Mouse (Mus musculus) heart, embryonic 13.5 days (tissue): ENCODE measurements at regions not wholly inside any gene's neighbourhood (a gene's known extent, or its start where the extent isn't known, plus 50 kb on each side); places are given as distances from the start of the nearest gene placed in this dataset.

ENCODE experiments used
- ATAC-seq: fragments of 200-750 bp; cut with Nextera tagmentation; 2 replicates; pipeline ENCODE4 v1.8.0; 2017; ENCODE audit warnings: moderate TSS enrichment; ENCODE audit not compliant: insufficient number of reproducible peaks, low FRiP score, low TSS enrichment; ENCODE audit errors: extremely low read depth
- H3K27ac ChIP-seq: fragments of 300-500 bp; sonication (generic); replicated peaks from 2 replicates; pipeline ENCODE4 v1.5.1; 2015; ENCODE audit warnings: moderate library complexity, mild to moderate bottlenecking, inconsistent platforms
- H3K27me3 ChIP-seq: fragments of 300-500 bp; sonication (generic); replicated peaks from 2 replicates; pipeline ENCODE4 v1.6.1; 2015; ENCODE audit warnings: mild to moderate bottlenecking, inconsistent platforms
- H3K36me3 ChIP-seq: fragments of 300-500 bp; sonication (generic); 2 replicates; pipeline ENCODE4 v1.6.1; 2015; ENCODE audit warnings: mild to moderate bottlenecking, inconsistent platforms
- H3K4me1 ChIP-seq: fragments of 300-500 bp; sonication (generic); 2 replicates; pipeline ENCODE4 v1.6.1; 2015; ENCODE audit warnings: inconsistent platforms
- H3K4me2 ChIP-seq: fragments of 300-500 bp; sonication (generic); 2 replicates; pipeline ENCODE4 v1.6.1; 2015; ENCODE audit warnings: inconsistent platforms, mild to moderate bottlenecking, moderate library complexity
- H3K4me3 ChIP-seq: fragments of 300-500 bp; sonication (generic); 2 replicates; pipeline ENCODE4 v1.5.1; 2015; ENCODE audit warnings: moderate library complexity, mild to moderate bottlenecking, inconsistent platforms
- H3K9ac ChIP-seq: fragments of 300-500 bp; sonication (generic); 2 replicates; pipeline ENCODE4 v1.6.1; 2015; ENCODE audit warnings: inconsistent platforms, mild to moderate bottlenecking, moderate library complexity
- H3K9me3 ChIP-seq: fragments of 300-500 bp; sonication (generic); 2 replicates; pipeline ENCODE4 v1.6.1; 2016; ENCODE audit warnings: inconsistent platforms
- WGBS: fragments of 180-500 bp; shearing (Covaris S2); methylation state at CpG from one replicate; pipeline ENCODE4 v1.1.7; 2015; ENCODE audit warnings: mixed read lengths; 5-methylcytosine and 5-hydroxymethylcytosine counted together

- Histone ChIP-seq H3K4me1 (peaks cover 10% of the 10 kb centered on the region), H3K9me3 (no peaks in the 10 kb centered on the region), H3K4me2 (no peak overlapping the region), H3K27ac (no peak overlapping the region), H3K27me3 (no peaks in the 10 kb centered on the region), H3K9ac (no peak overlapping the region), H3K36me3 (no peaks in the 10 kb centered on the region), H3K4me3 (no peak overlapping the region)
- no peak for ATAC-seq
- WGBS = 31% methylated on average over 2 of the region's 2 CpGs
These were observed 145.9 kb upstream of the Rarb start for GRCm38 (mm10) chr14:16964717-16965391.

GRCm38 (mm10) chr14:16962216-16962826, 143.4 kb upstream of the Rarb start:
- Histone ChIP-seq H3K9me3 (no peaks in the 10 kb centered on the region), H3K9ac (no peak overlapping the region), H3K4me1 (peaks cover 20% of the 10 kb centered on the region), H3K36me3 (no peaks in the 10 kb centered on the region), H3K27ac (no peak overlapping the region), H3K27me3 (no peaks in the 10 kb centered on the region), H3K4me3 (no peak overlapping the region), H3K4me2 (no peak overlapping the region)
- 80% methylated on average over 3 of the region's 3 CpGs for WGBS
- ATAC-seq = no peak

GRCm38 (mm10) chr14:16957802-16958201, 138.8 kb upstream of the Rarb start:
- Histone ChIP-seq H3K9ac (no peak overlapping the region), H3K4me3 (no peak overlapping the region), H3K36me3 (no peaks in the 10 kb centered on the region), H3K9me3 (no peaks in the 10 kb centered on the region), H3K27me3 (no peaks in the 10 kb centered on the region), H3K27ac (no peak overlapping the region), H3K4me1 (peaks cover 33% of the 10 kb centered on the region), H3K4me2 (no peak overlapping the region)
- no peak for ATAC-seq
- 31% methylated on average over 3 of the region's 3 CpGs for WGBS

GRCm38 (mm10) chr14:16954511-16955443, 135.8 kb upstream of the Rarb start:
- Histone ChIP-seq H3K9ac (no peak overlapping the region), H3K4me1 (peaks cover 22% of the 10 kb centered on the region), H3K4me3 (no peak overlapping the region), H3K36me3 (no peaks in the 10 kb centered on the region), H3K9me3 (no peaks in the 10 kb centered on the region), H3K4me2 (no peak overlapping the region), H3K27ac (no peak overlapping the region), H3K27me3 (no peaks in the 10 kb centered on the region)
- WGBS = 60% methylated on average over 6 of the region's 6 CpGs
- no peak for ATAC-seq

GRCm38 (mm10) chr14:16948736-16949135, 129.8 kb upstream of the Rarb start:
- H3K4me1 ChIP-seq = no peaks in the 10 kb centered on the region
- H3K9me3 ChIP-seq = no peaks in the 10 kb centered on the region

GRCm38 (mm10) chr14:16944441-16944840, 125.5 kb upstream of the Rarb start:
- Histone ChIP-seq H3K9me3 (no peaks in the 10 kb centered on the region), H3K4me2 (no peak overlapping the region), H3K27me3 (no peaks in the 10 kb centered on the region), H3K4me3 (no peak overlapping the region), H3K9ac (no peak overlapping the region), H3K4me1 (no peaks in the 10 kb centered on the region), H3K27ac (no peak overlapping the region), H3K36me3 (no peaks in the 10 kb centered on the region)
- ATAC-seq = no peak
- WGBS = 59% methylated on average over 1 of the region's 1 CpGs

More at GRCm38 (mm10) chr14:16948736-16949135, 129.8 kb upstream of the Rarb start:
- ATAC-seq = no peak
- no peak overlapping the region for H3K27ac ChIP-seq
- H3K36me3 ChIP-seq = no peaks in the 10 kb centered on the region
- WGBS = 42% methylated on average over 1 of the region's 1 CpGs
- H3K4me2 ChIP-seq = no peak overlapping the region
- no peaks in the 10 kb centered on the region for H3K27me3 ChIP-seq
- H3K9ac ChIP-seq = no peak overlapping the region
- no peak overlapping the region for H3K4me3 ChIP-seq

GRCm38 (mm10) chr14:16943531-16943930, 124.6 kb upstream of the Rarb start:
- no peak for ATAC-seq
- Histone ChIP-seq H3K9me3 (no peaks in the 10 kb centered on the region), H3K4me3 (no peak overlapping the region), H3K27me3 (no peaks in the 10 kb centered on the region), H3K4me2 (no peak overlapping the region), H3K4me1 (no peaks in the 10 kb centered on the region), H3K36me3 (no peaks in the 10 kb centered on the region), H3K27ac (no peak overlapping the region), H3K9ac (no peak overlapping the region)
- 73% methylated on average over 5 of the region's 5 CpGs for WGBS

GRCm38 (mm10) chr14:16927136-16927535, 108.2 kb upstream of the Rarb start:
- Histone ChIP-seq H3K4me2 (no peak overlapping the region), H3K27me3 (no peaks in the 10 kb centered on the region), H3K4me3 (no peak overlapping the region), H3K36me3 (no peaks in the 10 kb centered on the region), H3K9ac (no peak overlapping the region), H3K27ac (no peak overlapping the region), H3K9me3 (no peaks in the 10 kb centered on the region), H3K4me1 (no peaks in the 10 kb centered on the region)
- WGBS = 76% methylated on average over 2 of the region's 2 CpGs
- ATAC-seq = no peak

GRCm38 (mm10) chr14:16901534-16902147, 82.7 kb upstream of the Rarb start:
- Histone ChIP-seq H3K4me2 (no peak overlapping the region), H3K4me1 (no peaks in the 10 kb centered on the region), H3K27me3 (no peaks in the 10 kb centered on the region), H3K4me3 (no peak overlapping the region), H3K9me3 (no peaks in the 10 kb centered on the region), H3K27ac (no peak overlapping the region), H3K36me3 (no peaks in the 10 kb centered on the region), H3K9ac (no peak overlapping the region)
- 75% methylated on average over 9 of the region's 9 CpGs for WGBS
- ATAC-seq = no peak

GRCm38 (mm10) chr14:16897747-16898544, 79.0 kb upstream of the Rarb start:
- Histone ChIP-seq H3K9ac (no peak overlapping the region), H3K36me3 (no peaks in the 10 kb centered on the region)
- ATAC-seq = no peak

More at GRCm38 (mm10) chr14:16897747-16898544, 79.0 kb upstream of the Rarb start:
- Histone ChIP-seq H3K4me2 (no peak overlapping the region), H3K27me3 (no peaks in the 10 kb centered on the region), H3K4me3 (no peak overlapping the region), H3K4me1 (no peaks in the 10 kb centered on the region), H3K27ac (no peak overlapping the region), H3K9me3 (no peaks in the 10 kb centered on the region)
- WGBS = 41% methylated on average over 3 of the region's 3 CpGs
